Mouse (Mus musculus) right cerebral cortex, postnatal 36 days (tissue): ENCODE measurements around the gene Olfr568.

Experiments used
- DNase-seq, 2 experiments: peaks; one replicate each; pipeline ENCODE4 v3.0.0; 2022; ENCODE audit warnings: low spot score in 2 of 2, mixed read lengths in 1 of 2

The Olfr568 gene

DNA sequence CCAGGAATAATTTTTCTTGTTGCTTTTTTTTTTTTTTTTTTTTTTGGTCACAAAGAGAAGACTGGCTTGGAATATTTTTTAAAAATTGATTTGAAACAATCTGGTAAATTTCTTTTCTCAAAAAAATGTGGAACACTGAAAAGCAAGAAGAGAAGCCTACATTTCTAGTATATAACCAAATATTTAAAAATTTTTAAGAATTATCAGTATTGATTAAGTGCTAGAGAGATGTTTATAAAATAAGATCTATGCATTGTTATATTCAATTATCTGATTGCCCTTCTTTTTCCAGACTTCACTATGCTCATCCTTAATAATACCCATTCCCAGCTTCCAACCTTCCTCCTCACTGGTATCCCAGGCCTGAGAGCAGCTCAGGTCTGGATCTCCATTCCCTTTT is at the start of gene Olfr568:
Gene Olfr568 (plus strand): TSS at position 301 of the 400 bp plus-strand sequence.
- no peak for DNase-seq

DNA sequence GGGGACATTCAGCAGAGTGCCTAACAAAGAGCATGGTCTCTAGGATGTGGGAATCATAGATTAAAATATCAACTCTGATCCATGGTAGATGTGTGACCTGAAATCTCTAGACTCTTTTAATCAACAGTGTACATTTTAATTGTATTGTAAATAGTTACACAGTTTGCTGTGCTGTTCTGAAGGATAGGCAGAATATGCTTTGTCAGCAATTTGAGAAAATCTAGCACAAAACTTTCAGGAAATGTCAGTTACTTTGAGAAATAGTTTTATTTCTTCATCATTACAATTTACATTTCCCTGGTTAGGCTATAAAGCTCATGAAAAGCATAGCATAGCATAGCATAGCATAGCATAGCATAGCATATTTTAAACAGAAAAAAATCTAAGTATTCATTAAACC is 21.1 kb upstream of the Olfr568 start:
- DNase-seq: no peak

DNA sequence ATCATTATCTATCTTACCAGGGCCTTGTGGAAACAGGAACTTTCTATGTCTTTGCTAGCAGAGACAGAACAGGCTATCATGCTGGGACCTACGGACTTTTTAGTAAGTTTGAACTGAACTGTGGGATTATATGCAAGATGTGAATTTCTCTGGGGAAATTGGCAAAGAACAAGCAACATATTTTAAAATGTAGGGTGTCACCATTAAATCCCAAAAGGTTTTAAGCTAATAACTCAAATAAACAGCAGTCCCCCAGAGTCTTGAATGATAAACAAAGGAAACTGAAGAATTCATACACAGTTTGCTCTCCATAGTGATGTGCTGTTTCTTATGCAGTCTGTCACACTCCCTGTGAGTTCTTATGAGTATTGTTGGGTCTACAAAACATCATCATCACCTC is 18.3 kb upstream of the Olfr568 start, which contains the start of gene Olfr566:
Gene Olfr566 (minus strand): TSS at position 101 of the 400 bp plus-strand sequence.
- DNase-seq: no peak

DNA sequence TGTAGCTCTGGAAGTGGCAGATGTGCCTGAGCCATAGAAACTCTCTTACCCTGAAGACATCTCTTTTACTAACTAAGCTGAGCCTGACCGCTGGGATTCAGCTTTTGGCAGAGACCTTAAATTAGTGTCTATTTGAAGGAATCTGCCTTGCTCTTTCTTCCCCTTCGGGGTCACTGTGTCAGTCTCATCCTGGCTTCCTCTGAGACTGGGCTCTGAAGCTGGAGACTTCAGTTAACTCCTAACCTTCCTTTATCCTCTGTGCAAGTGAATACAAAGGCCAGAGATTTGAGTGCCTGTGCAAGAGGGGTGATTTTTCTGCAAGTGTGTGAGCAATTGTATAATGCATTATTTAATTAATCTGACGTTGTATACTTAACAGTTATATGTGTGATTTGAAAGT is 13.9 kb downstream of the Olfr568 start, which contains the start of gene Olfr569:
Gene Olfr569 (minus strand): TSS at position 101 of the 400 bp plus-strand sequence.
- no peak for DNase-seq

DNA sequence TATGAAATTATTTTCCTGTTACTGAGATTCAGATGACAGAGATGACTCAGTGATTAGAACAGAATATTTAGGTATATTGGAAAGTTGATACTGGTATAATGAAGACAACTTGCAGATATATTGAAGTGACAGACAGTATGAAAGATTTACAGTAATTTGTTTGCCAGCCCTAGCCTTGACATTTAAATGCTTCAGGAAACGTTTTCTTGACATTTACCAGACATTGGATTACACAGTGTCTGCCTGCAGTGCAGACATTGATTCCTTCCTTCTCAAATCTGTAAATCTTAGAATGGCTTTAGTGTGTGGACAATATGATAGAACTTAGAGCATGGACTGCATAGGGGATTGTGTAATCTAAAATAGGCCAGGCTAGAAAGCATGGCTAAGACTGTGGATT is 38.3 kb downstream of the Olfr568 start:
- no peak for DNase-seq

DNA sequence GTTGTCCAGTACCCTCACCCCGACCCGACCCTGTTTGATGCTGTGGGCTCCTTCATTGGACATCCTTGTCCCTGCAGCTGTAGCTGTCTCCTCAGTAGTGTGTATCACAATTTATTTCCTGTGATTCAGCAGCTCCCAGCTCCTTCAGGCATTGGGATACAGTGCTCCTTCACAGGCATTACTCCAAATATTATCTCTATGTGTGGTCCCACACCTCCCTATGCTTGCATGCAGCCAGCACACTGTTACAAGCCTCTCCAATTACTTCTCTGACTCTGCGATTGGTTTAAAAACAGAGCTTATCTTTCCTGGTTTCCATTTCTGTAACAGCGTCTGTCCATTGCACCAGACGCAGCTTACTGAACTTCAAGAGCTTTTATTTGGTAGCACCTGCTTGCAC is 39.5 kb downstream of the Olfr568 start:
- no peak for DNase-seq

DNA sequence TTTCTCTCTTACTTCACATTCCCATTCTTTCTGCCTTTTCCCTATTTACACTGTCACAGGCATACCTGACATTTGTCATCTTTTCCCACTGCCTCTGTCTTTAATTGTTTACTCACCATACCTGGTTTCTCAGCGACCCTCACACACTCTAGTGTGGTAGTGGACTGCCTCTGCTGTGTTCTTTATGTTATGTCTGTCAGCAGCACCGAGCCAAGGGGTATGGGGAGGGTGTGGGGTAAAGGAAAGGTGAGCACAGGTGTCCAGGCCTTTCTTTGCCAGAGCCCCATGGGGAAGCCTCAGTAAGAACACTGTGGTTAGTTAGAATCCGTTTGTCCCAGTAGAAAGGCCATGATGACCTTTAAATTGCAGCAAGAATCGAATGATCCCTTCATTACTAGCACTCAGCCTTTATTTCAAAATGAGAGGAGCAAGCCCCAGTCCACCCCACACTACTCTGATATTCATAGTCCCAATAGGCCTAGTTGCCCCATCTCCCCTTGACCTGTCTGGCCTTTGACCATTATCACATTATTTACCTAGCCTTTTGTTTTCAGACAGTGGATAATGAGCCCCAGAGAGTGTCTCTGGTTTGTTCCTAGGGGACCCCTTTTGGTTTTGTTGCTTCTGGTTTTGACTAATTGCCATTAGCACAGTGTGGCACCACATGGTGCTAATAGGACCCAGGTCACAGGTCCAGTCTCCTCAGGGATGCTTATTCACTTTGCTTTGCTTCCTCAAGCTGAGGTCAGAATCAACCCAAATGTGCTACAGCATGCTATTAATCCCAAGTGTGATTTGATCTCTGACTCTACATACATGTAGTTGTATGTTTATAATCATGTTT is 40.3 kb downstream of the Olfr568 start, which contains the start of gene Olfr571:
Gene Olfr571 (minus strand): TSS at position 505 of the 844 bp plus-strand sequence.
- no peak for DNase-seq

DNA sequence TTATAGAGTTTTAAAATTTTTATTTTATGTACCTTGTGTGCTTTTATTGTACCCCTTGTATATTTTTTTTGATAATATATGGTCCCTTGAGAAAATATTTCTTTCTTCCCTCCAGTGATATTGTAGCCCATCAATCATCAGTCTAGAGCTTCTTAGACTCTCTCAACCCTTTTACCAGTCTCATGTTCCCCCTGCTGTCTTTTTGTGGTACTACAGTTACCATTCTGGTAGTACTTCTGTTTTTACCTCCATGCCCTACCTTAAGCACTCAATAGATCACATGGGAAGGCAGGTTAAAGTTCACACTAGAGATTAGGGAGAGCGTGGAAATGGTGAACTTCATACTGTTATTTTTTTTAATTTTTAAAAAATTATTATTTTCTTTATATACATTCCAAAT is 42.7 kb downstream of the Olfr568 start:
- DNase-seq: no peak

DNA sequence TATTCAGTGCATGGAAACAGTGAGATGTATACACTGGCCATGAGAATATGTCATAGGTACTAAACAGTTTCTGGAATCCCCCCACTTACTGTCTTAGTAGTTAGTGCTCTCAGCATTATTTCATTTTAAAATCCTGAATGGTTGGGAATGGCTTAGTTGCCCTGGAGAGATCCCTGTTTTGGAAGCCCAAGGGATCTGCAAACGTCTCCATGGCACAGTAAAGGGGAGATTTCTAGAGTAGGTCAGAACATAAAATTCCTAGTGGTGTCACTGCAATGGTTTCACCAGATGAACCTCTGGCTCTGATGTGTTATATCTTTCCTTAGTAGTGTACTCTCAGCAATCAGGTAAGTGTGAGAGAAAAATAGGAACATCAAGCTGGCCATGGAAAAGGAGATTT is 47.2 kb downstream of the Olfr568 start, which contains the start of gene Olfr572:
Gene Olfr572 (plus strand): TSS at position 301 of the 400 bp plus-strand sequence.
- no peak for DNase-seq

DNA sequence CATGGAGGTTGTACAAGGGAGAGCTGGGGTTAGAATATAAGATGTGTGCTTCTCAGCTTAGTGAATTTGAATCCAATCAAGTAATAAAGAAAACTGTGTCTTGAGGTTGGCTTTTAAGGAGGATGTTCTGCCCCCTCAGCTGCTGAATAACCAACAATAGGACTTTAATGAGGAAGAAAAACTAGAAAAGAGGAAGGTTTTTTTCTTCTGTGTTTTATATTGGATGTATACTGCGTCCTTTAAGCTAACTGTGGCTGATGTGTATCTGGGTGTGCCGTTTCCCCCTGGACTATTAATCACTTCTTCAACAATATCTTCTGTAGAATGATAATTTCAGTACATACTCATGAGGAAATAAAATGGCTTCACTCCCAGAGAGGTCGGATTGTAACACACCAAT is 50.2 kb downstream of the Olfr568 start:
- DNase-seq: no peak
